In the genomic region with DNA sequence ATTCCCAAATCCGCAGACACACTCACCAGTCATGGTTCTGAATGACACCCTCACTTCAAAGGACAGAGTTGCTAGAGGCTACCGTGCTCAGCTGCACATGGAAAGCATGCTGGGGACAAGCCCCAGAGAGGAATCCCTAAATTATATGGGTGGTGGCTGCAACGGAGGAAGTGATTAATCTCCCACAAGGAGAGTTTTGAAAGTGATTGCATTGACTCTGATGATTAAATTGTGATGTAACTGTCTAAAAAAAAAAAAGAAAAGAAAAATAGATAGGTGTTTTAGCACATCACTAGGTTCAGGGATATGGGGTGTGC, we compare ENCODE assay signal across 15 mouse cellular contexts. TPM values are rescaled to one million over a fixed set of nuclear protein-coding genes. Genes with fewer than 3 reads are reported as not detected.
"Had no signal": no experiment of that assay in that cellular context is flagged by ENCODE, and none has a peak within 500 bp of the region (broad histone marks: within the 10 kb centered on the region; RNA-seq: fewer than 3 reads in every experiment).

No protein-coding gene starts in this region.

- H3K27me3 ChIP-seq: kidney, embryonic 15.5 days; limb, embryonic 13.5 days; neural tube, embryonic 12.5 days; stomach, embryonic 15.5 days had no signal

- DNase-seq: kidney, postnatal 14 days; left cerebral cortex, postnatal 4 days; lung, adult 18-20 months; lung, postnatal 36 days; midbrain, embryonic 14.5 days; retina, postnatal 1 day; right cerebral cortex, postnatal 4 days; spleen, adult 18-20 months; thymus, postnatal 4 days had no signal

RNA-seq across cellular contexts. Expression of a gene that starts 59.6 kb away (rescaled TPM):
- total RNA-seq: megakaryocyte progenitor cell, adult 5-6 weeks had no signal
- polyA plus RNA-seq: liver, adult 2 months had no signal
